Mouse (Mus musculus) hindlimb bud, embryonic 11.5 days (tissue): ENCODE data around the gene Tuba4a.

Experiments
- DNase-seq: peaks from one replicate; pipeline ENCODE4 v3.0.0-alpha.2; 2012; ENCODE audit warnings: low read depth, low spot score; ENCODE audit errors: extremely low spot score

Gene Tuba4a

DNA sequence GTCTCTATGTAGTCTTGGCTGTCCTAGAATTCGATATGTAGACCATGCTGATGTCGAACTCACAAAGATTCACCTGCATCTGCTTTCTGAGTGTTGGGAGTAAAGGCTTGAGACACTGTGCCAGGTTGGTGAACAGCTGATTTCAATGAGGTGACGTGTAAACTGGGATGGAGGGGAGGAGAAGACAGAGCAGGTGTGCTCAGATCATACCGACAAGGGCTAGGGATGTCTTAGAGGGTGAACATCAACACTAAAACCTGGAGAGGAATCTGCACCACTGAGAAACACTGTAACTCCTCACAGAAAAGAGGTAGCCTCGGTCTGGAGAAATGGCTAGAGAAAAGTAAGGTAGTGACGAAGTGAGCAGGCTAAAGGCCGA, 51.6 kb downstream of the Tuba4a start:
- DNase-seq: no peak
